Mouse (Mus musculus) intestine, embryonic 14.5 days (tissue): ENCODE data around the gene Esrrg. TPM values are rescaled to one million over a fixed set of nuclear protein-coding genes. Genes with fewer than 3 reads are reported as not detected.

Experiments
- ATAC-seq: fragments of 200-750 bp; cut with Nextera tagmentation; replicated peaks from 2 replicates; pipeline ENCODE4 v1.8.0; 2017; ENCODE audit warnings: low read depth, moderate number of reproducible peaks, moderate TSS enrichment, moderate library complexity; ENCODE audit not compliant: low FRiP score, low TSS enrichment
- DNase-seq: peaks from one replicate; pipeline ENCODE4 v3.0.0-alpha.2; 2018; ENCODE audit warnings: low spot score
- H3K27ac ChIP-seq: fragments of 300-500 bp; sonication (generic); 2 replicates; pipeline ENCODE4 v1.5.1; 2014; ENCODE audit warnings: low read depth, mild to moderate bottlenecking, control low read depth
- H3K27me3 ChIP-seq: fragments of 300-500 bp; sonication (generic); replicated peaks from 2 replicates; pipeline ENCODE4 v1.6.1; 2014; ENCODE audit warnings: low read length, control low read depth; ENCODE audit not compliant: control insufficient read depth, insufficient read depth
- H3K36me3 ChIP-seq: fragments of 300-500 bp; sonication (generic); 2 replicates; pipeline ENCODE4 v1.6.1; 2014; ENCODE audit warnings: low read length, control low read depth; ENCODE audit not compliant: control insufficient read depth, insufficient read depth
- H3K4me1 ChIP-seq: fragments of 300-500 bp; sonication (generic); replicated peaks from 2 replicates; pipeline ENCODE4 v1.6.1; 2014; ENCODE audit warnings: low read length, control low read depth, mixed read lengths; ENCODE audit not compliant: control insufficient read depth, insufficient read depth
- H3K4me2 ChIP-seq: fragments of 300-500 bp; sonication (generic); 2 replicates; pipeline ENCODE4 v1.6.1; 2014; ENCODE audit warnings: low read length
- H3K4me3 ChIP-seq: fragments of 300-500 bp; sonication (generic); 2 replicates; pipeline ENCODE4 v1.5.1; 2014; ENCODE audit warnings: low read depth, low read length, control low read depth, mixed read lengths
- H3K9ac ChIP-seq: fragments of 300-500 bp; sonication (generic); 2 replicates; pipeline ENCODE4 v1.6.1; 2014; ENCODE audit warnings: mild to moderate bottlenecking, low read length
- H3K9me3 ChIP-seq: fragments of 300-500 bp; sonication (generic); 2 replicates; pipeline ENCODE4 v1.6.1; 2016; ENCODE audit warnings: low read length, control low read depth; ENCODE audit not compliant: control insufficient read depth
- WGBS: fragments of 180-500 bp; shearing (Covaris S2); extraction: QIAGEN DNeasy Blood & Tissue Kit; methylation state at CpG from one replicate; pipeline ENCODE4 v1.1.7; 2014; 5-methylcytosine and 5-hydroxymethylcytosine counted together
- polyA plus RNA-seq: library from polyadenylated mRNA; unstranded; fragments of >200 nt; fragmentation: Nextera tagmentation; extraction: Ambion mirVana; gene quantifications from 2 replicates; pipeline ENCODE4 v1.2.1, GENCODE M21; 2014

Gene Esrrg
- polyA plus RNA-seq, 1 experiment from 2014 or later, result 6.9 TPM

DNA sequence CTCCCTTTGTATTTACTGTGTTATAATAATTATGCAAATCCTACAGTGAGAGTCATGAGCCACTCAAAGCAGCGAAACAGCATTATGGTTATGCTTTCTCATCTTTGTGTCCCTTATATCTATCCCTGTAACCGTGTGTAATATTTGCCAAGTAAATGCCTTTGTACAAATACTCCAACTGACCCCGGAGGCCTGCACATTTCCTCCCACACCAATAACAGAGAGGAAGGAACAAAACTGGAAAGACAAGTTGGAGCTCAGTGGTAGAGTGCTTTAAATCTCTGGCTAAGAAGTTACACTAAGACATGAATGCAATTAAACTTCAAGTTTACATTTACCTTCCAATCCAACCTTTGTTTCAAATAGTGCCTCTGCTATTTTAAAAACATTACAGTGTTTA, 15.4 kb downstream of the Esrrg start:
- WGBS, result 49% methylated on average over 3 of the region's 3 CpGs
- Histone ChIP-seq H3K9ac (no peak overlapping the region), H3K4me2 (no peak overlapping the region), H3K36me3 (no peaks in the 10 kb centered on the region), H3K4me1 (no peaks in the 10 kb centered on the region), H3K27me3 (no peaks in the 10 kb centered on the region), H3K9me3 (no peaks in the 10 kb centered on the region), H3K27ac (no peak overlapping the region), H3K4me3 (no peak overlapping the region)
- DNase-seq, result no peak
- ATAC-seq, result no peak

DNA sequence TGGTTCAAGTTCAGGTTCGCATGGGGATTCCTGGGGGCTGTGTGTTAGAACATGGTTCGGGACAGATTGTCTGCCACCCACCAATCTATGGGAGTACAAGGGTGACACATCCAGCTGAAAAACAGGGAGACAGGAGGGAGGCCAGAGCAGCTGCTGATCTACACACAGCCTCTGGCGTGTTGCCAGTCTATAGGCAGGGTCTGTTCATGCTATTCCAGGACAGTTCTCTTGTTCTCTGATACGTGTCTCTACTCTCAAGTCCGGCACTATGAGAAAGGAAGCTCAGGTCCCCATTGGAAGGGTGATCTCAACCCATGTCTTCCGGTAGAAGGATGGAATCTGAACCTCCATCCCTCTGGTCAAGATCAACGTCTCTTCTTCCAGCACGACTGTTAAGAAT, 21.8 kb downstream of the Esrrg start:
- H3K9ac ChIP-seq, result no peak overlapping the region
- DNase-seq (no peak), ATAC-seq (no peak)
- H3K4me3 ChIP-seq, result no peak overlapping the region
- H3K4me1 ChIP-seq, result no peaks in the 10 kb centered on the region
- H3K9me3 ChIP-seq, result no peaks in the 10 kb centered on the region
- H3K27ac ChIP-seq, result no peak overlapping the region
- H3K27me3 ChIP-seq, result no peaks in the 10 kb centered on the region
- H3K4me2 ChIP-seq, result no peak overlapping the region
- WGBS, result 77% methylated on average over 8 of the region's 8 CpGs
- H3K36me3 ChIP-seq, result no peaks in the 10 kb centered on the region

DNA sequence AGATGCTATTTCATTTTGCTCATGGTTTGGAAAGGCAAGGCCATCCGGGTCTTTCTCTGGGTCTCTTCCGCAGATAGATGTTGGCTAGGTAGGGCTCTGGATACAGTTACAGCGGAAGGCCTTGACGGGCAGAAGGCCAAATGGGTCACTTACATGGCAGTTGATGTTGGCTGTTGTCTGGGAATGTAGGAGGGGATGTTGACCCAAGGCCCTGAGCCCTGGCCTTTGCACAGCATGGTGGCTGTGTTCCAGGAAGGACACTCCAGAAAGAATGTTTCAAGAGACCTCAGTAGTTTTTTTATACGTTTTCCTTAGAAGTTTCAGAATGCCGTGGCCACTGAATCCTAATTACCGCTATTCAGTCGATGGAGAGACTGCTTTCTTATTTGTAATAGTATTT, 22.9 kb downstream of the Esrrg start:
- 91% methylated on average over 8 of the region's 8 CpGs for WGBS
- Histone ChIP-seq H3K27me3 (no peaks in the 10 kb centered on the region), H3K9ac (no peak overlapping the region), H3K4me2 (no peak overlapping the region), H3K36me3 (no peaks in the 10 kb centered on the region), H3K9me3 (no peaks in the 10 kb centered on the region), H3K4me1 (no peaks in the 10 kb centered on the region), H3K27ac (no peak overlapping the region), H3K4me3 (no peak overlapping the region)
- no peak for ATAC-seq
- no peak for DNase-seq

DNA sequence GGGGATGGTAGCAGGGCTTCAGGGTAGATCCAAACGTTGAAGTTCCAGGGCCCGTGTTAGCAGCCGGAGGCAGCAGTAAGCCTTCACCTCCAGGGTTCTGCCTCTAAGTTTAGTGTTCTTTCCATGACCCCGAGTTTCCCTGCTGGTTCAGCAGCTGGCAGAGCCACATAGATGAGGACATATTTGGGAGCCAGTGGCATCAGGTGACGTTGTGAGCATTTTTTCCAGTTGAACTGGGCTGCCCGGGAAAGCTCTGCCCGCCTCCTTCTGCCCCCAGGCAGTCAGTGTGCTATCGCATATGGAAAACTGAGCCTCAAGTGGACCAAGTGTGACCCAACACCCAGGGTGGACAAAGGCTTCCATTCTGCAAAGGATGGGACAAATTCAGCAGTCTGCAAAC, 36.7 kb downstream of the Esrrg start:
- 82% methylated on average over 8 of the region's 8 CpGs for WGBS
- no peak overlapping the region for H3K4me3 ChIP-seq
- H3K36me3 ChIP-seq, result no peaks in the 10 kb centered on the region
- H3K4me2 ChIP-seq, result no peak overlapping the region
- DNase-seq (no peak), ATAC-seq (no peak)
- H3K27ac ChIP-seq, result no peak overlapping the region
- no peaks in the 10 kb centered on the region for H3K4me1 ChIP-seq
- H3K27me3 ChIP-seq, result no peaks in the 10 kb centered on the region
- H3K9ac ChIP-seq, result no peak overlapping the region
- no peaks in the 10 kb centered on the region for H3K9me3 ChIP-seq

DNA sequence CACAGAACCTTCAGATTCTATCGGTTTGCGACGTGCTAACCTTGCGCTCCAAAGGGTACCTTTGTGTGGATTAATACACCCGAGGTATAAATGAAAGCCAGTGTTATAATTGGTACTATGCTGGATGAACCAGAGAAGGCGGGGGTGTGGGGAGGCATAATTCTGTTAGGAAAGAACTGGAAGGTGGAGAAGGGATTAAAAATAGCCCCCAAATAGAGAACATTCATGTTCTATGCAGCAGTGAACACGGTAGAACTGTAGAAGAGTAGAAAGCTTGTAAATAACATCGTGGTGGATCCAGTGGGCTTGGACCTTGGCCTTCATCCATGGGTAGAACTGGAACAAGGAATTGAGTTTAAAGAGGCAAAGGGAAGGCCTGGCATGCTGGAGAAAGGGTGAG, 40.0 kb downstream of the Esrrg start:
- H3K27ac ChIP-seq, result no peak overlapping the region
- WGBS, result 95% methylated on average over 8 of the region's 8 CpGs
- H3K4me3 ChIP-seq, result no peak overlapping the region
- no peak overlapping the region for H3K9ac ChIP-seq
- DNase-seq, result no peak
- no peaks in the 10 kb centered on the region for H3K36me3 ChIP-seq
- no peak overlapping the region for H3K4me2 ChIP-seq
- no peaks in the 10 kb centered on the region for H3K27me3 ChIP-seq
- no peak for ATAC-seq
- H3K9me3 ChIP-seq, result no peaks in the 10 kb centered on the region
- H3K4me1 ChIP-seq, result peaks cover 7% of the 10 kb centered on the region

DNA sequence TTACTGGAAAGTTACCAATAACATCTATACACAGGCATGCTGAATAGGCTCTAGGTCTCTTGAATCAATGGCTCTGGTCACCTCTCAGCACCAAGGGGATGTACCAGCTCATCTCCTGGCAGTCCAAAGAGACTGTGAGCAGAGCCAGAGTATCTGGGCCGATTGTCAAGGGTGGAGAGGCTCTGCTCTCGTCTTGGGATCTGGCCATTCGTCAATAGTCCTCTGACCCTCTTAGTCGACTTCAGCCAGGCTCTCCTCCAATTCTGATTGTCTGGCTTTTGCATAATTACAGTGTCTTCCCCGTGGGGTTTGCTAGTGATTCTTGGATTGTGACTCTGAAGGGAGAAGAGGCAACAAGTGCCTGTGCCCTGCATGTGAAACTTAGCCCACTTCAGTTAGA, 41.3 kb downstream of the Esrrg start:
- Histone ChIP-seq H3K9me3 (no peaks in the 10 kb centered on the region), H3K27ac (no peak overlapping the region), H3K27me3 (no peaks in the 10 kb centered on the region), H3K4me1 (peaks cover 7% of the 10 kb centered on the region), H3K36me3 (no peaks in the 10 kb centered on the region), H3K4me3 (no peak overlapping the region), H3K9ac (no peak overlapping the region), H3K4me2 (no peak overlapping the region)
- WGBS, result 48% methylated on average over 5 of the region's 5 CpGs
- ATAC-seq, result no peak
- no peak for DNase-seq

DNA sequence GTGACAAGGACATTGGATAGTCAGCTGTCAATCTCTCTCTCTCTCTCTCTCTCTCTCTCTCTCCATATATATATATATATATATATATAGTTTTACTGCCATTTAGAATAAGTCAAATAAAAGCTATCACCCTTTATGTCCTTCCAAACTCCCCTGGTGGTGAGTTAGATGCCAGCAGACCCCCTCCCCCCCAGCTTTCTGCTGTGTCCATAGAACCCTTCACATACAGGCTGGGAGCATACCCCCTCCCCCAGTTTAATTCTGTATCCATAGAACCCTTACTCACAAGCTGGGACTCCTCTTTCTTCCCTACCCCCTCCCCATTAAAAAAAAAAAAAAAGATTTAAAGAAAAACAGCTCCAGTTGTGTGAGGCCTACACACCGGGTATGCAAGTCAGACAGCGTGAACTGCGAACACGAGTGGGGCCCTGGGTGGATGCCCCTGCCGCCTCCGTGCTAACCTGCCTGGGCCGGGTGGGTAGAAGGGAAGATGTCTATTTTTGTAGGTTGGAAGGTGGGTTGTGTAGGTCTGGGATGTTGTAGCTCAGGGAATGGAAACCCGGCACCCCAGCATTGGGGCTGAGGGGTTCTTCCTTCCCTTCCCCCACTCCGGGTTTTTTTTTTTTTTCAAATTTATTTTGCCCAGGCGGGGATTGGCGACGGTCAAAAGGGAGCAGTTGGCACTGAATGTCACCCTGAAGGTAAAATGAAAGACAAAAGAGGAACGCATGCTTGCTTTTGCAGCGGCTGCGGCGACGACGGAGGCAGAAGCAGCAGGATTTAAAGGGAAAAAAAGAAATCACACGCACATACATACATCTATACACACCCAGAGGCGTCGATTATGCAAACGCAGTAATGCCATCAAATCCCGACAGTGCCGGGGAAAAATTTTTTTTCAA, 42.4 kb downstream of the Esrrg start:
- peaks cover 7% of the 10 kb centered on the region for H3K4me1 ChIP-seq
- DNase-seq, result peak; percentile 67
- H3K9ac ChIP-seq, result peak overlapping the region; percentile 72
- ATAC-seq, result peak; percentile 4; the same call in 1 of the 2 replicates
- H3K9me3 ChIP-seq, result no peaks in the 10 kb centered on the region
- no peaks in the 10 kb centered on the region for H3K36me3 ChIP-seq
- no peaks in the 10 kb centered on the region for H3K27me3 ChIP-seq
- WGBS, result 13% methylated on average over 24 of the region's 24 CpGs
- peak overlapping the region; percentile 90 for H3K4me2 ChIP-seq
- peak overlapping the region; percentile 51 for H3K4me3 ChIP-seq
- no peak overlapping the region for H3K27ac ChIP-seq

- DNase-seq (peak; percentile 78), ATAC-seq (peak; percentile 74; the same call in 1 of the 2 replicates)
- peak overlapping the region; percentile 90 for H3K4me2 ChIP-seq
- H3K9me3 ChIP-seq, result no peaks in the 10 kb centered on the region
- H3K9ac ChIP-seq, result peak overlapping the region; percentile 72
- H3K36me3 ChIP-seq, result no peaks in the 10 kb centered on the region
- WGBS, result under 1% methylated on average over 47 of the region's 47 CpGs
- H3K4me3 ChIP-seq, result peak overlapping the region; percentile 51
- H3K4me1 ChIP-seq, result peaks cover 7% of the 10 kb centered on the region
- H3K27ac ChIP-seq, result no peak overlapping the region
- H3K27me3 ChIP-seq, result no peaks in the 10 kb centered on the region
Observed at GRCm38 (mm10) chr1:187651688-187652241, 43.2 kb downstream of the Esrrg start.

GRCm38 (mm10) chr1:187652445-187652844, 43.9 kb downstream of the Esrrg start:
- ATAC-seq (peak; percentile 7), DNase-seq (no peak)
- Histone ChIP-seq H3K4me3 (peak overlapping the region; percentile 51), H3K4me1 (peaks cover 7% of the 10 kb centered on the region), H3K36me3 (no peaks in the 10 kb centered on the region), H3K27me3 (no peaks in the 10 kb centered on the region), H3K9ac (no peak overlapping the region), H3K9me3 (no peaks in the 10 kb centered on the region), H3K4me2 (peak overlapping the region; percentile 90), H3K27ac (no peak overlapping the region)
- 19% methylated on average over 7 of the region's 7 CpGs for WGBS
